Mouse (Mus musculus): ENCODE results near the gene Gm21304.
"Not testable (repeated sequence)": the region's sequence is repeated elsewhere in the genome, so short reads cannot be mapped to it uniquely, and the experiment has no call there.

The Gm21304 gene

DNA sequence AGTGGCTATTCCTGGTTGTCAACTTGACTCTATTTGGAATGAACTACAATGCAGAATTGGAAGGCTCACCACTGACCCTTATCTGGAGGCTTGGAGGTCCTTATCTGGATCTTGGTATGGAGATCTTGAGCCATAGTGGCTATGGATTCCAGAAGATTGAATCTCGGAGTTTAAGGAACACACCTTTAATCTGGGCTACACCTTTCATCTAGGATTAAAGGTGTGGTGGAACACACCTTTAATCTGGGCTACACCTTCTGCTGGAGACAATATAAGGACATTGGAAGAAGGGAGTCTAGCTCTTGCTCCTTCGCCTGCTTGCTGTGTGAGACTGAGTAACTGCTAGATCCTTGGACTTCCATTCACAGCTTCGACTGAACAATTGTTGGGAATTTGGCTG is at the start of gene Gm21304:
Gm21304 (plus strand) TSS at position 301 of the 400 bp plus-strand sequence.
- DNase-seq (ENCODE audit: low spot score): not testable (repeated sequence)

DNA sequence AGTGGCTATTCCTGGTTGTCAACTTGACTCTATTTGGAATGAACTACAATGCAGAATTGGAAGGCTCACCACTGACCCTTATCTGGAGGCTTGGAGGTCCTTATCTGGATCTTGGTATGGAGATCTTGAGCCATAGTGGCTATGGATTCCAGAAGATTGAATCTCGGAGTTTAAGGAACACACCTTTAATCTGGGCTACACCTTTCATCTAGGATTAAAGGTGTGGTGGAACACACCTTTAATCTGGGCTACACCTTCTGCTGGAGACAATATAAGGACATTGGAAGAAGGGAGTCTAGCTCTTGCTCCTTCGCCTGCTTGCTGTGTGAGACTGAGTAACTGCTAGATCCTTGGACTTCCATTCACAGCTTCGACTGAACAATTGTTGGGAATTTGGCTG is 25.6 kb upstream of the Gm21304 start, which contains the start of gene Gm21293:
Gm21293 (plus strand) TSS at position 301 of the 400 bp plus-strand sequence.
- DNase-seq (ENCODE audit: low spot score): not testable (repeated sequence)

- not testable (repeated sequence) for DNase-seq (ENCODE audit: low spot score)
Measured at GRCm38 (mm10) chr10:104151197-104151596, 17.1 kb upstream of the Gm21304 start, which contains the start of gene Gm6763. Gene Gm6763 (plus strand): TSS chr10:104151497.

DNA sequence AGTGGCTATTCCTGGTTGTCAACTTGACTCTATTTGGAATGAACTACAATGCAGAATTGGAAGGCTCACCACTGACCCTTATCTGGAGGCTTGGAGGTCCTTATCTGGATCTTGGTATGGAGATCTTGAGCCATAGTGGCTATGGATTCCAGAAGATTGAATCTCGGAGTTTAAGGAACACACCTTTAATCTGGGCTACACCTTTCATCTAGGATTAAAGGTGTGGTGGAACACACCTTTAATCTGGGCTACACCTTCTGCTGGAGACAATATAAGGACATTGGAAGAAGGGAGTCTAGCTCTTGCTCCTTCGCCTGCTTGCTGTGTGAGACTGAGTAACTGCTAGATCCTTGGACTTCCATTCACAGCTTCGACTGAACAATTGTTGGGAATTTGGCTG is 8.6 kb upstream of the Gm21304 start, which contains the start of gene Gm8764:
Gm8764 (plus strand) TSS at position 301 of the 400 bp plus-strand sequence.
- DNase-seq (ENCODE audit: low spot score): not testable (repeated sequence)

GRCm38 (mm10) chr10:104176724-104177123 is 8.4 kb downstream of the Gm21304 start, which contains the start of gene Gm21312:
Gene Gm21312 (plus strand): TSS chr10:104177024.
- not testable (repeated sequence) for DNase-seq (ENCODE audit: low spot score)

DNA sequence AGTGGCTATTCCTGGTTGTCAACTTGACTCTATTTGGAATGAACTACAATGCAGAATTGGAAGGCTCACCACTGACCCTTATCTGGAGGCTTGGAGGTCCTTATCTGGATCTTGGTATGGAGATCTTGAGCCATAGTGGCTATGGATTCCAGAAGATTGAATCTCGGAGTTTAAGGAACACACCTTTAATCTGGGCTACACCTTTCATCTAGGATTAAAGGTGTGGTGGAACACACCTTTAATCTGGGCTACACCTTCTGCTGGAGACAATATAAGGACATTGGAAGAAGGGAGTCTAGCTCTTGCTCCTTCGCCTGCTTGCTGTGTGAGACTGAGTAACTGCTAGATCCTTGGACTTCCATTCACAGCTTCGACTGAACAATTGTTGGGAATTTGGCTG is 16.9 kb downstream of the Gm21304 start, which contains the start of gene Gm20765:
Gm20765 (plus strand) TSS at position 301 of the 400 bp plus-strand sequence.
- not testable (repeated sequence) for DNase-seq (ENCODE audit: low spot score)

GRCm38 (mm10) chr10:104193742-104194141 is 25.4 kb downstream of the Gm21304 start, which contains the start of gene Gm4340:
Gene Gm4340 (plus strand): TSS chr10:104194042.
- not testable (repeated sequence) for DNase-seq (ENCODE audit: low spot score)

- DNase-seq (ENCODE audit: low spot score): no peak
Measured at GRCm38 (mm10) chr10:104209655-104210054, 41.3 kb downstream of the Gm21304 start.

- no peak for DNase-seq (ENCODE audit: low spot score)
Measured at GRCm38 (mm10) chr10:104210268-104210990, 42.1 kb downstream of the Gm21304 start.

DNA sequence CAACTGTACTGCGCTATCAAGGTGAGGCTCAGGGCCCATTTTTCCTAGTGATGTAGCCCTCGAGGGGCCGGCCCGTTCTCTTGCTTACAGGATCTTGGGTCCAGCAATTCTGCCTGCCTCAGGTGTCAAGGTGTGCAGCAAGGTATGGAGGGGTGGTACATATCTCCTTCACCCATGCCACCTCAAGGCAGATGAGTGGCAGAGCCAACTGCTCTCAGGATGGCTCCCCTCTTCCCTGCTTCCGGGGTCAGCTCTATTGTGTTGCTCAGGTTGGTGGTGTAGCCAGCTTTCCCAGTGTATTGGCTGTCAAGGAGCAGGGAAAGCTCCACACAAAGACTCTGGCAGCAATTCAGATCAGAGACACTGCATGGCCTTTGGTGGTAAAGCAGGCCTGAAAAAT is 46.2 kb downstream of the Gm21304 start:
- DNase-seq (ENCODE audit: low spot score): no peak

Data from testis, postnatal 14 days (tissue).